Mouse (Mus musculus): ENCODE results near the gene Ttf1. TPM values are rescaled to one million over a fixed set of nuclear protein-coding genes. Genes with fewer than 3 reads are reported as not detected.

Ttf1 gene
- polyA plus RNA-seq, 1 experiment: 18.1 TPM

- peak overlapping the region; percentile 98 for H3K27ac ChIP-seq (ENCODE audit: control insufficient read depth, insufficient read depth, low read depth, low read length, poor library complexity)
- TF ChIP-seq POLR2A (IDR thresholded peaks at IDR 0.05; ENCODE audit: borderline replicate concordance, control insufficient read depth, low read depth, low read length): peak; percentile 62; the same call in 1 of the 2 replicates
- TF ChIP-seq CTCF (IDR thresholded peaks at IDR 0.05; ENCODE audit: control insufficient read depth, insufficient read depth, low read length): no peak
- H3K4me3 ChIP-seq (replicated peaks; ENCODE audit: control insufficient read depth, low read depth, low read length): peak overlapping the region; percentile 82
- WGBS: under 1% methylated on average over 62 of the region's 81 CpGs
- H3K4me1 ChIP-seq (ENCODE audit: control insufficient read depth, insufficient read depth, low read length): peaks cover 2% of the 10 kb centered on the region
These were observed 65.1 kb downstream of the Ttf1 start for GRCm38 (mm10) chr2:29124936-29125701.

GRCm38 (mm10) chr2:29130118-29130899 is 70.2 kb downstream of the Ttf1 start:
- Histone ChIP-seq H3K4me1 (ENCODE audit: control insufficient read depth, insufficient read depth, low read length) (no peaks in the 10 kb centered on the region; the same call in 1 of the 2 replicates), H3K4me3 (replicated peaks; ENCODE audit: control insufficient read depth, low read depth, low read length) (no peak overlapping the region), H3K27ac (ENCODE audit: control insufficient read depth, insufficient read depth, low read depth, low read length, poor library complexity) (no peak overlapping the region)
- WGBS: 50% methylated on average over 7 of the region's 7 CpGs
- no peak for TF ChIP-seq POLR2A (IDR thresholded peaks at IDR 0.05; ENCODE audit: borderline replicate concordance, control insufficient read depth, low read depth, low read length)
- TF ChIP-seq CTCF (IDR thresholded peaks at IDR 0.05; ENCODE audit: control insufficient read depth, insufficient read depth, low read length): no peak

GRCm38 (mm10) chr2:29135161-29135560 is 75.1 kb downstream of the Ttf1 start:
- Histone ChIP-seq H3K4me1 (ENCODE audit: control insufficient read depth, insufficient read depth, low read length) (no peaks in the 10 kb centered on the region), H3K27ac (ENCODE audit: control insufficient read depth, insufficient read depth, low read depth, low read length, poor library complexity) (no peak overlapping the region), H3K4me3 (replicated peaks; ENCODE audit: control insufficient read depth, low read depth, low read length) (no peak overlapping the region)
- TF ChIP-seq POLR2A (IDR thresholded peaks at IDR 0.05; ENCODE audit: borderline replicate concordance, control insufficient read depth, low read depth, low read length) (no peak), CTCF (IDR thresholded peaks at IDR 0.05; ENCODE audit: control insufficient read depth, insufficient read depth, low read length) (no peak)

Other genes with a start within 250 kb of the Ttf1 start
- gene Gtf3c4, start 219.9 kb upstream of the Ttf1 start, polyA plus RNA-seq (2011; ENCODE audit: insufficient read depth, insufficient read length, low replicate concordance, missing spikeins): 5.7 and 9.6 TPM in 2 replicates
- 2.9 and 7.0 TPM in 2 replicates for gene Ddx31, start 219.9 kb upstream of the Ttf1 start, polyA plus RNA-seq (2011; ENCODE audit: insufficient read depth, insufficient read length, low replicate concordance, missing spikeins)
- gene Barhl1, start 143.6 kb upstream of the Ttf1 start, polyA plus RNA-seq (2011; ENCODE audit: insufficient read depth, insufficient read length, low replicate concordance, missing spikeins): not detected in 2 replicates
- gene Cfap77, start 5.2 kb upstream of the Ttf1 start, polyA plus RNA-seq (2011; ENCODE audit: insufficient read depth, insufficient read length, low replicate concordance, missing spikeins): 0.90 TPM in 1 of 2 replicates, not detected in the other
- gene Setx, start 63.9 kb downstream of the Ttf1 start, polyA plus RNA-seq (2011; ENCODE audit: insufficient read depth, insufficient read length, low replicate concordance, missing spikeins): 7.9 and 10.8 TPM in 2 replicates
- gene Ntng2, start 192.7 kb downstream of the Ttf1 start, polyA plus RNA-seq (2011; ENCODE audit: insufficient read depth, insufficient read length, low replicate concordance, missing spikeins): 12.3 and 30.8 TPM in 2 replicates